ENCODE assay signal across 11 mouse cellular contexts in genomic region chr4:142046496-142046895, GRCm38 (mm10). TPM values are rescaled to one million over a fixed set of nuclear protein-coding genes. Genes with fewer than 3 reads are reported as not detected.
"Had no signal": no experiment of that assay in that cellular context is flagged by ENCODE, and none has a peak within 500 bp of the region (broad histone marks: within the 10 kb centered on the region; RNA-seq: fewer than 3 reads in every experiment).

No protein-coding gene starts in this region.

- H3K4me3 ChIP-seq: hindbrain, embryonic 15.5 days; layer of hippocampus, adult 2 months; limb, embryonic 13.5 days; neural tube, embryonic 12.5 days had no signal

- H3K36me3 ChIP-seq: hindbrain, embryonic 15.5 days; limb, embryonic 13.5 days; liver, embryonic 15.5 days; neural tube, embryonic 12.5 days had no signal

- H3K27ac ChIP-seq: hindbrain, embryonic 15.5 days; layer of hippocampus, adult 2 months; limb, embryonic 13.5 days; liver, embryonic 15.5 days; neural tube, embryonic 12.5 days had no signal

- H3K9ac ChIP-seq: hindbrain, embryonic 15.5 days; limb, embryonic 13.5 days; liver, embryonic 15.5 days; neural tube, embryonic 12.5 days had no signal

- H3K27me3 ChIP-seq: hindbrain, embryonic 15.5 days; limb, embryonic 13.5 days had no signal

- H3K4me1 ChIP-seq: hindbrain, embryonic 15.5 days had no signal

- H3K4me2 ChIP-seq: hindbrain, embryonic 15.5 days; limb, embryonic 13.5 days; neural tube, embryonic 12.5 days had no signal

- H3K9me3 ChIP-seq: hindbrain, embryonic 15.5 days; limb, embryonic 13.5 days; liver, embryonic 15.5 days; neural tube, embryonic 12.5 days had no signal

- DNase-seq: left cerebral cortex, postnatal 4 days; lung, adult 2 months; midbrain, embryonic 14.5 days; thymus, adult 2 months; thymus, postnatal 36 days had no signal

RNA-seq across cellular contexts. Expression of gene Fhad1, which starts 31.6 kb away (rescaled TPM):
- total RNA-seq: neutrophil, adult 5-6 weeks had no signal
